In genomic region chr19:57543681-57544214, GRCm38 (mm10) we compare ENCODE assay signal across 8 mouse cellular contexts.
A peak's percentile ranks its signal among the peaks of the same experiment; 100 is the strongest.
DNase-seq lines count a peak whose midpoint lies in the region; ATAC-seq and TF ChIP-seq lines count a peak whose summit lies in the region.

No protein-coding gene starts in this region.

- no peaks in the 10 kb centered on the region for H3K9me3 ChIP-seq in kidney, embryonic 15.5 days (replicated peaks)
- H3K9me3 ChIP-seq in embryonic facial prominence, embryonic 14.5 days (ENCODE audit: control insufficient read depth, low read length), result 0 out of 2 replicates have a peak, but pooled peaks cover 3% of the 10 kb centered on the region
- H3K9me3 ChIP-seq in heart, postnatal 0 days (replicated peaks; ENCODE audit: control insufficient read depth, low read length), result no peaks in the 10 kb centered on the region
- H3K9me3 ChIP-seq in midbrain, embryonic 10.5 days (replicated peaks), result no peaks in the 10 kb centered on the region
- no peaks in the 10 kb centered on the region for H3K9me3 ChIP-seq in stomach, embryonic 15.5 days

- H3K36me3 ChIP-seq in kidney, embryonic 15.5 days, result no peaks in the 10 kb centered on the region
- no peaks in the 10 kb centered on the region for H3K36me3 ChIP-seq in embryonic facial prominence, embryonic 14.5 days (ENCODE audit: control insufficient read depth, insufficient read depth, low read length)
- H3K36me3 ChIP-seq in heart, postnatal 0 days (replicated peaks; ENCODE audit: control insufficient read depth, insufficient read depth, low read length), result no peaks in the 10 kb centered on the region
- no peaks in the 10 kb centered on the region for H3K36me3 ChIP-seq in midbrain, embryonic 10.5 days
- H3K36me3 ChIP-seq in stomach, embryonic 15.5 days, result no peaks in the 10 kb centered on the region

- 0 out of 2 replicates have a peak, but pooled peaks have one; percentile 58 for ATAC-seq in kidney, embryonic 15.5 days (replicated peaks; ENCODE audit: low FRiP score)
- peak; percentile 50; the same call in 1 of the 2 replicates for ATAC-seq in embryonic facial prominence, embryonic 14.5 days (ENCODE audit: low read depth)
- ATAC-seq in heart, postnatal 0 days (ENCODE audit: insufficient read depth, low read depth), result no peak
- no peak for ATAC-seq in stomach, embryonic 15.5 days (ENCODE audit: insufficient read depth, low FRiP score, low read depth)
- no peak for ATAC-seq in megakaryocyte, adult 5-6 weeks (ENCODE audit: poor library complexity, severe bottlenecking)

- H3K4me2 ChIP-seq in kidney, embryonic 15.5 days, result peak overlapping the region; percentile 50
- H3K4me2 ChIP-seq in embryonic facial prominence, embryonic 14.5 days (ENCODE audit: low read depth, low read length), result peak overlapping the region; percentile 46
- H3K4me2 ChIP-seq in heart, postnatal 0 days (ENCODE audit: low read depth, low read length), result peak overlapping the region; percentile 3; the same call in 1 of the 2 replicates
- H3K4me2 ChIP-seq in stomach, embryonic 15.5 days, result peak overlapping the region; percentile 29

- peak overlapping the region; percentile 27 for H3K4me3 ChIP-seq in kidney, embryonic 15.5 days (replicated peaks)
- peak overlapping the region; percentile 17; the same call in 1 of the 2 replicates for H3K4me3 ChIP-seq in embryonic facial prominence, embryonic 14.5 days (ENCODE audit: low read depth, low read length)
- H3K4me3 ChIP-seq in heart, postnatal 0 days (ENCODE audit: low read depth, low read length), result no peak overlapping the region
- peak overlapping the region; percentile 35 for H3K4me3 ChIP-seq in midbrain, embryonic 10.5 days
- H3K4me3 ChIP-seq in stomach, embryonic 15.5 days (replicated peaks), result no peak overlapping the region

- 21% methylated on average over 13 of the region's 13 CpGs for whole genome bisulfite sequencing in kidney, embryonic 15.5 days
- WGBS in embryonic facial prominence, embryonic 14.5 days, result 19% methylated on average over 13 of the region's 13 CpGs
- WGBS in heart, postnatal 0 days, result 51% methylated on average over 13 of the region's 13 CpGs
- WGBS in midbrain, embryonic 10.5 days, result 32% methylated on average over 13 of the region's 13 CpGs
- WGBS in stomach, embryonic 15.5 days, result 38% methylated on average over 13 of the region's 13 CpGs

- peak; percentile 22 for TF ChIP-seq CTCF in heart, postnatal 0 days (IDR thresholded peaks at IDR 0.05; ENCODE audit: low read depth)

- no peak for TF ChIP-seq EP300 in heart, postnatal 0 days (IDR thresholded peaks at IDR 0.05; ENCODE audit: low read depth)

- peaks cover 21% of the 10 kb centered on the region; the same call in 1 of the 2 replicates for H3K4me1 ChIP-seq in kidney, embryonic 15.5 days
- peaks cover 17% of the 10 kb centered on the region for H3K4me1 ChIP-seq in embryonic facial prominence, embryonic 14.5 days (ENCODE audit: control insufficient read depth, insufficient read depth, low read length)
- H3K4me1 ChIP-seq in heart, postnatal 0 days (ENCODE audit: control insufficient read depth, insufficient read depth), result no peaks in the 10 kb centered on the region
- H3K4me1 ChIP-seq in midbrain, embryonic 10.5 days, result peaks cover 8% of the 10 kb centered on the region
- H3K4me1 ChIP-seq in stomach, embryonic 15.5 days, result no peaks in the 10 kb centered on the region

- no peak overlapping the region for H3K9ac ChIP-seq in kidney, embryonic 15.5 days
- H3K9ac ChIP-seq in embryonic facial prominence, embryonic 14.5 days (ENCODE audit: low read depth, low read length), result peak overlapping the region; percentile 42
- no peak overlapping the region for H3K9ac ChIP-seq in heart, postnatal 0 days (replicated peaks; ENCODE audit: low read depth, low read length)
- no peak overlapping the region for H3K9ac ChIP-seq in stomach, embryonic 15.5 days

- no peaks in the 10 kb centered on the region for H3K27me3 ChIP-seq in kidney, embryonic 15.5 days
- H3K27me3 ChIP-seq in embryonic facial prominence, embryonic 14.5 days (replicated peaks; ENCODE audit: control insufficient read depth, insufficient read depth, low read length), result no peaks in the 10 kb centered on the region
- H3K27me3 ChIP-seq in heart, postnatal 0 days (ENCODE audit: control insufficient read depth, insufficient read depth, low read length), result no peaks in the 10 kb centered on the region
- no peaks in the 10 kb centered on the region for H3K27me3 ChIP-seq in midbrain, embryonic 10.5 days (ENCODE audit: low read depth, poor library complexity, severe bottlenecking)
- no peaks in the 10 kb centered on the region for H3K27me3 ChIP-seq in stomach, embryonic 15.5 days (replicated peaks)

- no peak for DNase-seq in kidney, adult 9 months
- DNase-seq in embryonic facial prominence, embryonic 14.5 days (ENCODE audit: low spot score), result peak; percentile 69
- DNase-seq in heart, postnatal 0 days (ENCODE audit: low spot score), result no peak
- peak; percentile 58 for DNase-seq in left cerebral cortex, adult 11 months (ENCODE audit: low spot score)
- DNase-seq in midbrain, embryonic 10.5 days (ENCODE audit: low spot score), result peak; percentile 44

- no peak overlapping the region for H3K27ac ChIP-seq in kidney, embryonic 15.5 days
- peak overlapping the region; percentile 3 for H3K27ac ChIP-seq in embryonic facial prominence, embryonic 14.5 days (replicated peaks; ENCODE audit: low read depth, low read length)
- no peak overlapping the region for H3K27ac ChIP-seq in heart, postnatal 0 days (ENCODE audit: low read depth)
- peak overlapping the region; percentile 42; the same call in 1 of the 2 replicates for H3K27ac ChIP-seq in midbrain, embryonic 10.5 days (replicated peaks)
- H3K27ac ChIP-seq in stomach, embryonic 15.5 days, result no peak overlapping the region

Comparison
In these comparisons a context has a peak if more than half of its experiments do, and no peak if none do; other contexts are left out.
1. ATAC-seq: peak in kidney, embryonic 15.5 days (single experiment) and embryonic facial prominence, embryonic 14.5 days (single experiment); none in heart, postnatal 0 days (single experiment), stomach, embryonic 15.5 days (single experiment) and megakaryocyte, adult 5-6 weeks (single experiment).
2. H3K27ac ChIP-seq: peak in embryonic facial prominence, embryonic 14.5 days (single experiment) and midbrain, embryonic 10.5 days (single experiment); none in kidney, embryonic 15.5 days (single experiment), heart, postnatal 0 days (single experiment) and stomach, embryonic 15.5 days (single experiment).
3. H3K4me3 ChIP-seq: peak in kidney, embryonic 15.5 days (single experiment), embryonic facial prominence, embryonic 14.5 days (single experiment) and midbrain, embryonic 10.5 days (single experiment); none in heart, postnatal 0 days (single experiment) and stomach, embryonic 15.5 days (single experiment).
4. DNase-seq: peak in embryonic facial prominence, embryonic 14.5 days (single experiment), left cerebral cortex, adult 11 months (single experiment) and midbrain, embryonic 10.5 days (single experiment); none in kidney, adult 9 months (single experiment) and heart, postnatal 0 days (single experiment).
5. Peak in every context shown above with its lines, with median percentiles within 50 percentile points of each other: H3K4me2 ChIP-seq.